Mouse (Mus musculus): ENCODE measurements at regions not wholly inside any gene's neighbourhood (a gene's known extent, or its start where the extent isn't known, plus 50 kb on each side); places are given as distances from the start of the nearest gene placed in this dataset.

GRCm38 (mm10) chr6:99936716-99937115 lies 210.5 kb upstream of the Prok2 start:
- Histone ChIP-seq H3K27ac (no peak overlapping the region), H3K4me3 (no peak overlapping the region)
- no peak for TF ChIP-seq CTCF (IDR thresholded peaks at IDR 0.05)
- intact Hi-C loops (cut with DNase I), result no loop called here
- no peak for DNase-seq (ENCODE audit: extremely low spot score in 1 of 2, low spot score in 2 of 2)

- no peak for TF ChIP-seq CTCF (IDR thresholded peaks at IDR 0.05)
- intact Hi-C loops (cut with DNase I), result no loop called here
- H3K4me3 ChIP-seq, result no peak overlapping the region
- DNase-seq (ENCODE audit: extremely low spot score in 1 of 2, low spot score in 2 of 2), result no peak
- H3K27ac ChIP-seq, result no peak overlapping the region
Observed at GRCm38 (mm10) chr6:99935373-99935772, 209.2 kb upstream of the Prok2 start.

GRCm38 (mm10) chr6:99934394-99934793 lies 208.2 kb upstream of the Prok2 start:
- no peak for TF ChIP-seq CTCF (IDR thresholded peaks at IDR 0.05)
- Histone ChIP-seq H3K27ac (no peak overlapping the region), H3K4me3 (no peak overlapping the region)
- DNase-seq (ENCODE audit: extremely low spot score in 1 of 2, low spot score in 2 of 2), result no peak
- intact Hi-C loops (cut with DNase I), result no loop called here

GRCm38 (mm10) chr6:99933404-99933803 lies 207.2 kb upstream of the Prok2 start:
- no peak for DNase-seq (ENCODE audit: extremely low spot score in 1 of 2, low spot score in 2 of 2)
- intact Hi-C loops (cut with DNase I), result no loop called here
- no peak for TF ChIP-seq CTCF (IDR thresholded peaks at IDR 0.05)
- no peak overlapping the region for H3K4me3 ChIP-seq
- no peak overlapping the region for H3K27ac ChIP-seq

- TF ChIP-seq CTCF (IDR thresholded peaks at IDR 0.05), result no peak
- intact Hi-C loops (cut with DNase I), result no loop called here
- H3K27ac ChIP-seq, result no peak overlapping the region
- H3K4me3 ChIP-seq, result no peak overlapping the region
- DNase-seq (ENCODE audit: extremely low spot score in 1 of 2, low spot score in 2 of 2), result no peak
Observed at GRCm38 (mm10) chr6:99932923-99933322, 206.7 kb upstream of the Prok2 start.

GRCm38 (mm10) chr6:99932405-99932804 lies 206.2 kb upstream of the Prok2 start:
- no peak for TF ChIP-seq CTCF (IDR thresholded peaks at IDR 0.05)
- DNase-seq (ENCODE audit: extremely low spot score in 1 of 2, low spot score in 2 of 2), result no peak
- Histone ChIP-seq H3K27ac (no peak overlapping the region), H3K4me3 (no peak overlapping the region)
- intact Hi-C loops (cut with DNase I), result no loop called here

- Histone ChIP-seq H3K27ac (no peak overlapping the region), H3K4me3 (no peak overlapping the region)
- intact Hi-C loops (cut with DNase I), result no loop called here
- no peak for TF ChIP-seq CTCF (IDR thresholded peaks at IDR 0.05)
- DNase-seq (ENCODE audit: extremely low spot score in 1 of 2, low spot score in 2 of 2), result no peak
Observed at GRCm38 (mm10) chr6:99931588-99931987, 205.4 kb upstream of the Prok2 start.

GRCm38 (mm10) chr6:99930316-99930715 lies 204.1 kb upstream of the Prok2 start:
- H3K4me3 ChIP-seq, result no peak overlapping the region
- intact Hi-C loops (cut with DNase I), result no loop called here

GRCm38 (mm10) chr6:99927933-99928555 lies 201.9 kb upstream of the Prok2 start:
- Histone ChIP-seq H3K27ac (no peak overlapping the region), H3K4me3 (no peak overlapping the region)
- TF ChIP-seq CTCF (IDR thresholded peaks at IDR 0.05), result no peak
- no peak for DNase-seq (ENCODE audit: extremely low spot score in 1 of 2, low spot score in 2 of 2)
- intact Hi-C loops (cut with DNase I), result no loop called here

More at GRCm38 (mm10) chr6:99930316-99930715, 204.1 kb upstream of the Prok2 start:
- no peak for DNase-seq (ENCODE audit: extremely low spot score in 1 of 2, low spot score in 2 of 2)
- no peak for TF ChIP-seq CTCF (IDR thresholded peaks at IDR 0.05)
- no peak overlapping the region for H3K27ac ChIP-seq

GRCm38 (mm10) chr6:99924181-99924580 lies 198.0 kb upstream of the Prok2 start:
- no peak for TF ChIP-seq CTCF (IDR thresholded peaks at IDR 0.05)
- Histone ChIP-seq H3K4me3 (no peak overlapping the region), H3K27ac (no peak overlapping the region)
- intact Hi-C loops (cut with DNase I), result no loop called here
- DNase-seq (ENCODE audit: extremely low spot score in 1 of 2, low spot score in 2 of 2), result no peak

GRCm38 (mm10) chr6:99921966-99922365 lies 195.8 kb upstream of the Prok2 start:
- no peak for DNase-seq (ENCODE audit: extremely low spot score in 1 of 2, low spot score in 2 of 2)
- intact Hi-C loops (cut with DNase I), result no loop called here
- H3K27ac ChIP-seq, result no peak overlapping the region

GRCm38 (mm10) chr6:99919816-99920562 lies 193.8 kb upstream of the Prok2 start:
- Histone ChIP-seq H3K27ac (no peak overlapping the region), H3K4me3 (no peak overlapping the region)
- intact Hi-C loops (cut with DNase I), result no loop called here
- DNase-seq (ENCODE audit: extremely low spot score in 1 of 2, low spot score in 2 of 2), result no peak
- no peak for TF ChIP-seq CTCF (IDR thresholded peaks at IDR 0.05)

More at GRCm38 (mm10) chr6:99921966-99922365, 195.8 kb upstream of the Prok2 start:
- TF ChIP-seq CTCF (IDR thresholded peaks at IDR 0.05), result no peak
- no peak overlapping the region for H3K4me3 ChIP-seq

- Histone ChIP-seq H3K4me3 (no peak overlapping the region), H3K27ac (no peak overlapping the region)
- intact Hi-C loops (cut with DNase I), result no loop called here
- no peak for TF ChIP-seq CTCF (IDR thresholded peaks at IDR 0.05)
- DNase-seq (ENCODE audit: extremely low spot score in 1 of 2, low spot score in 2 of 2), result no peak
Observed at GRCm38 (mm10) chr6:99918351-99918750, 192.2 kb upstream of the Prok2 start.

Measured in left cerebral cortex, adult 2 months (tissue).